10 mouse cellular contexts compared by ENCODE assay signal in genomic region chr13:63249741-63250431, GRCm38 (mm10).
DNase-seq lines count a peak whose midpoint lies in the region; ATAC-seq and TF ChIP-seq lines count a peak whose summit lies in the region.
"Had no signal": no experiment of that assay in that cellular context is flagged by ENCODE, and none has a peak within 500 bp of the region (broad histone marks: within the 10 kb centered on the region; RNA-seq: fewer than 3 reads in every experiment).

No protein-coding gene starts in this region.

- peaks cover 30% of the 10 kb centered on the region for H3K4me1 ChIP-seq in liver, postnatal 0 days (ENCODE audit: insufficient read depth)
- H3K4me1 ChIP-seq in liver, embryonic 11.5 days (replicated peaks; ENCODE audit: control insufficient read depth, insufficient read depth, low read length) = peaks cover 17% of the 10 kb centered on the region

- no peaks in the 10 kb centered on the region for H3K9me3 ChIP-seq in liver, postnatal 0 days (ENCODE audit: low read length)
- no peaks in the 10 kb centered on the region for H3K9me3 ChIP-seq in liver, embryonic 11.5 days (ENCODE audit: control insufficient read depth, low read length)

- no peak overlapping the region for H3K9ac ChIP-seq in liver, postnatal 0 days (replicated peaks)
- H3K9ac ChIP-seq in liver, embryonic 11.5 days (ENCODE audit: low read depth, low read length) = no peak overlapping the region

- no peak overlapping the region for H3K4me2 ChIP-seq in liver, postnatal 0 days (ENCODE audit: low read depth, low read length)
- H3K4me2 ChIP-seq in liver, embryonic 11.5 days = no peak overlapping the region

- no peak for TF ChIP-seq EP300 in liver, postnatal 0 days (IDR thresholded peaks at IDR 0.05; ENCODE audit: low read depth)

- H3K27me3 ChIP-seq in liver, postnatal 0 days (ENCODE audit: insufficient read depth, low read length) = no peaks in the 10 kb centered on the region
- H3K27me3 ChIP-seq in liver, embryonic 11.5 days (replicated peaks; ENCODE audit: control insufficient read depth, insufficient read depth, low read length) = no peaks in the 10 kb centered on the region

- peak; percentile 46 for DNase-seq in adrenal gland, adult 2 months
- DNase-seq in adrenal gland, postnatal 25 days = no peak
- DNase-seq in liver, postnatal 0 days = no peak
- no peak for DNase-seq in liver, embryonic 11.5 days (ENCODE audit: low spot score)
- DNase-seq in induced T-regulatory cell, adult 2 months (ENCODE audit: low read depth) = peak; percentile 82
- DNase-seq in thymus, postnatal 0 days (ENCODE audit: low spot score) = peak; percentile 66
- DNase-seq in natural killer cell, adult 2 months (ENCODE audit: low spot score in 2 of 2) = no peak
- DNase-seq: cerebellum, adult 8-10 months; lung, adult 18-20 months had no signal

- peak overlapping the region; percentile 44; the same call in 1 of the 2 replicates for H3K27ac ChIP-seq in liver, postnatal 0 days (ENCODE audit: low read depth)
- no peak overlapping the region for H3K27ac ChIP-seq in liver, embryonic 11.5 days (ENCODE audit: low read depth, low read length)

- H3K36me3 ChIP-seq in liver, postnatal 0 days (replicated peaks; ENCODE audit: insufficient read depth, low read length) = peaks cover 5% of the 10 kb centered on the region
- H3K36me3 ChIP-seq in liver, embryonic 11.5 days (ENCODE audit: control insufficient read depth, insufficient read depth, low read length) = no peaks in the 10 kb centered on the region; the same call in 1 of the 2 replicates

- ATAC-seq in liver, postnatal 0 days = no peak
- no peak for ATAC-seq in liver, embryonic 11.5 days (replicated peaks; ENCODE audit: low FRiP score)
- ATAC-seq in cerebellum, adult (ENCODE audit: insufficient number of reproducible peaks, low FRiP score, low TSS enrichment) = no peak

- TF ChIP-seq CTCF in liver, postnatal 0 days (IDR thresholded peaks at IDR 0.05; ENCODE audit: low read depth) = no peak

- no peak overlapping the region for H3K4me3 ChIP-seq in liver, postnatal 0 days (ENCODE audit: low read depth, low read length)
- H3K4me3 ChIP-seq in liver, embryonic 11.5 days (ENCODE audit: low read depth, low read length) = no peak overlapping the region

- WGBS in liver, postnatal 0 days (ENCODE audit: insufficient replicate concordance) = 55% methylated on average over 8 of the region's 8 CpGs
- WGBS in liver, embryonic 11.5 days = 81% methylated on average over 8 of the region's 8 CpGs

Comparison
In these comparisons a context has a peak if more than half of its experiments do, and no peak if none do; other contexts are left out.
1. DNase-seq: peak in adrenal gland, adult 2 months (single experiment), induced T-regulatory cell, adult 2 months (single experiment) and thymus, postnatal 0 days (single experiment); none in adrenal gland, postnatal 25 days (single experiment), liver, postnatal 0 days (single experiment), liver, embryonic 11.5 days (single experiment) and natural killer cell, adult 2 months (0 of 2).